In the genomic region with DNA sequence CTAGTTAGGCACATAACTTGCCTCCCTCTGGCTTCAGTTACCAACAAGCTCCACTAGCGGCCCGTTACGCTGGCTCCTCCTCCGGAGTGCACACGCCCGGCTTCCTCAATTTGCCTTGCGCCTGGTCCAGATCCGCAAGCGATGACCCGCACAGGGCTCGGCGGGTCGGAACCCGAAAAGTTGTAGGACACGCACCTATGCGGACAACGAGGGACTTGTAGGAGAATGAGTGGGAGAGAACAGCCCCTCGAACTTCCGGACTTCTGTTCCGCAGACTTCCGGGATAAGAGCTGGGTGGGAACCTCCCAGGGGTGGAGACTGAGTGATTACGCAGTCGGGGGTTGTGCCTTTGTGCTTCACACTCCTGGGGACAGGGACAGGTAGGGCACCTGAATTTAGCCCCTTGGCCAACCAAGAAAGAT, we compare ENCODE assay signal across 8 mouse cellular contexts. TPM values are rescaled to one million over a fixed set of nuclear protein-coding genes. Genes with fewer than 3 reads are reported as not detected.
DNase-seq lines count a peak whose midpoint lies in the region; ATAC-seq and TF ChIP-seq lines count a peak whose summit lies in the region.

A gene (minus strand): TSS at position 305 of the 422 bp plus-strand sequence.

- no peaks in the 10 kb centered on the region for H3K27me3 ChIP-seq in erythroblast, embryonic 14.5 days (ENCODE audit: control insufficient read depth)
- no peaks in the 10 kb centered on the region for H3K27me3 ChIP-seq in heart, embryonic 11.5 days (ENCODE audit: control insufficient read depth, insufficient read depth, low read length)
- H3K27me3 ChIP-seq in kidney, embryonic 16.5 days (ENCODE audit: insufficient read depth, low read length): no peaks in the 10 kb centered on the region
- no peaks in the 10 kb centered on the region for H3K27me3 ChIP-seq in liver, adult 2 months (ENCODE audit: control insufficient read depth, insufficient read depth, low read length)

- H3K4me1 ChIP-seq in erythroblast, embryonic 14.5 days (ENCODE audit: control insufficient read depth): peaks cover 63% of the 10 kb centered on the region
- peaks cover 13% of the 10 kb centered on the region for H3K4me1 ChIP-seq in heart, embryonic 11.5 days (ENCODE audit: control insufficient read depth, insufficient read depth, low read length)
- H3K4me1 ChIP-seq in kidney, embryonic 16.5 days (ENCODE audit: insufficient read depth, low read length): peaks cover 17% of the 10 kb centered on the region
- peaks cover 5% of the 10 kb centered on the region; the same call in 1 of the 2 replicates for H3K4me1 ChIP-seq in liver, adult 2 months (ENCODE audit: control insufficient read depth, insufficient read depth, low read length)

- DNase-seq in CD4-positive, CD25-positive, alpha-beta regulatory T cell, adult 2 months (ENCODE audit: low read depth, low spot score): peak; percentile 92
- DNase-seq in brain, embryonic 14.5 days (ENCODE audit: low read depth): peak; percentile 92
- DNase-seq in liver, adult 2 months (ENCODE audit: extremely low read depth, low read depth, low spot score): peak; percentile 79
- peak; percentile 77 to 85 for DNase-seq in spleen, postnatal 4 days (ENCODE audit: low spot score in 2 of 2)

- under 1% methylated on average over 23 of the region's 23 CpGs for WGBS in heart, embryonic 11.5 days (ENCODE audit: insufficient replicate concordance)
- under 1% methylated on average over 23 of the region's 23 CpGs for WGBS in kidney, embryonic 16.5 days
- under 1% methylated on average over 23 of the region's 23 CpGs for WGBS in liver, adult 2 months

- peaks cover 41% of the 10 kb centered on the region for H3K36me3 ChIP-seq in erythroblast, embryonic 14.5 days (ENCODE audit: control insufficient read depth)
- H3K36me3 ChIP-seq in heart, embryonic 11.5 days (ENCODE audit: control insufficient read depth, insufficient read depth, low read length): peaks cover 9% of the 10 kb centered on the region
- peaks cover 27% of the 10 kb centered on the region for H3K36me3 ChIP-seq in kidney, embryonic 16.5 days (ENCODE audit: insufficient read depth, low read length)
- H3K36me3 ChIP-seq in liver, adult 2 months (ENCODE audit: control insufficient read depth, insufficient read depth, low read length): peaks cover 3% of the 10 kb centered on the region; the same call in 1 of the 2 replicates

- H3K79me2 ChIP-seq in liver, adult 2 months (ENCODE audit: control insufficient read depth, insufficient read depth, low read length): no peaks in the 10 kb centered on the region; the same call in 1 of the 2 replicates

- peak within 1 kb of the TSS; percentile 78 for H3K27ac ChIP-seq in heart, embryonic 11.5 days (ENCODE audit: low read depth, low read length)
- H3K27ac ChIP-seq in kidney, embryonic 16.5 days (ENCODE audit: low read length): peak within 1 kb of the TSS; percentile 87
- H3K27ac ChIP-seq in liver, adult 2 months (replicated peaks; ENCODE audit: insufficient read depth, low read depth, low read length): peak within 1 kb of the TSS; percentile 70

- H3K4me3 ChIP-seq in erythroblast, embryonic 14.5 days (replicated peaks): peak within 1 kb of the TSS; percentile 85
- peak within 1 kb of the TSS; percentile 89 for H3K4me3 ChIP-seq in heart, embryonic 11.5 days (ENCODE audit: low read depth, low read length)
- peak within 1 kb of the TSS; percentile 77 for H3K4me3 ChIP-seq in kidney, embryonic 16.5 days (ENCODE audit: low read length)
- peak within 1 kb of the TSS; percentile 77 for H3K4me3 ChIP-seq in liver, adult 2 months (ENCODE audit: insufficient read depth, low read depth, low read length)

- no peak for TF ChIP-seq POLR2A in brain, embryonic 14.5 days (IDR thresholded peaks at IDR 0.05; ENCODE audit: borderline replicate concordance, extremely low read depth, insufficient read depth, insufficient read length, poor library complexity, severe bottlenecking)
- TF ChIP-seq POLR2A in liver, adult 2 months (IDR thresholded peaks at IDR 0.05; ENCODE audit: extremely low read depth, insufficient read depth, low read length): 0 out of 2 replicates have a peak, but pooled peaks have one; percentile 16

- TF ChIP-seq CTCF in brain, embryonic 14.5 days (IDR thresholded peaks at IDR 0.05; ENCODE audit: borderline replicate concordance, extremely low read depth, insufficient read depth, insufficient read length): 0 out of 2 replicates have a peak, but pooled peaks have one; percentile 17
- TF ChIP-seq CTCF in liver, adult 2 months (IDR thresholded peaks at IDR 0.05; ENCODE audit: low read depth, low read length): peak; percentile 35

- peak within 1 kb of the TSS; percentile 81 for H3K4me2 ChIP-seq in heart, embryonic 11.5 days
- H3K4me2 ChIP-seq in kidney, embryonic 16.5 days (replicated peaks; ENCODE audit: low read depth, low read length): peak within 1 kb of the TSS; percentile 82

- no peaks in the 10 kb centered on the region for H3K9me3 ChIP-seq in erythroblast, embryonic 14.5 days (ENCODE audit: control insufficient read depth, low read length)
- H3K9me3 ChIP-seq in heart, embryonic 11.5 days (replicated peaks; ENCODE audit: control insufficient read depth, low read length): no peaks in the 10 kb centered on the region
- no peaks in the 10 kb centered on the region for H3K9me3 ChIP-seq in kidney, embryonic 16.5 days (ENCODE audit: low read length)

- peak within 1 kb of the TSS; percentile 82 for H3K9ac ChIP-seq in heart, embryonic 11.5 days (ENCODE audit: low read depth, low read length)
- peak within 1 kb of the TSS; percentile 75 for H3K9ac ChIP-seq in kidney, embryonic 16.5 days (replicated peaks; ENCODE audit: low read length)
- H3K9ac ChIP-seq in liver, adult 2 months (ENCODE audit: low read depth, low read length): peak within 1 kb of the TSS; percentile 79

- peak; percentile 76 for ATAC-seq in heart, embryonic 11.5 days (replicated peaks; ENCODE audit: insufficient number of reproducible peaks, low FRiP score, low TSS enrichment)
- ATAC-seq in kidney, embryonic 16.5 days (ENCODE audit: low FRiP score, low TSS enrichment): peak; percentile 94
- peak; percentile 84 for ATAC-seq in monocyte, adult 5-6 weeks (replicated peaks; ENCODE audit: insufficient number of reproducible peaks, low FRiP score, low TSS enrichment, poor library complexity, severe bottlenecking)

RNA-seq across cellular contexts. Expression of the gene that starts here (rescaled TPM):
- 44.1 and 56.4 TPM in 2 replicates for polyA plus RNA-seq in brain, embryonic 14.5 days (2012; rRNA removed)
- polyA plus RNA-seq in erythroblast, embryonic 14.5 days (2012): 0.68 and 1.4 TPM in 2 replicates
- polyA plus RNA-seq in heart, embryonic 11.5 days (2014; fragmentation: Nextera tagmentation; extraction: Ambion mirVana): 20.5 and 21.7 TPM in 2 replicates
- 40.4 and 41.0 TPM in 2 replicates for polyA plus RNA-seq in kidney, embryonic 16.5 days (2015; fragmentation: Nextera tagmentation; extraction: Ambion mirVana)
- 8.0 TPM in 2 replicates for total RNA-seq in liver, adult 2 months (2014; rRNA removed)
- 8.2 and 10.9 TPM in 2 replicates for polyA plus RNA-seq in liver, adult 2 months (2012; rRNA removed)
- total RNA-seq in monocyte, adult 5-6 weeks (2017): 71.9 to 94.3 TPM (median 75.7 TPM) in 3 replicates

Comparison
In these comparisons a context has a peak if more than half of its experiments do, and no peak if none do; other contexts are left out.
1. Peak in every context shown above with its lines: DNase-seq, ATAC-seq, H3K4me3 ChIP-seq and H3K27ac ChIP-seq.